Mouse (Mus musculus): Measurements from ENCODE around the gene Ccdc3.
A peak's percentile ranks its signal among the peaks of the same experiment; 100 is the strongest.

The Ccdc3 gene

DNA sequence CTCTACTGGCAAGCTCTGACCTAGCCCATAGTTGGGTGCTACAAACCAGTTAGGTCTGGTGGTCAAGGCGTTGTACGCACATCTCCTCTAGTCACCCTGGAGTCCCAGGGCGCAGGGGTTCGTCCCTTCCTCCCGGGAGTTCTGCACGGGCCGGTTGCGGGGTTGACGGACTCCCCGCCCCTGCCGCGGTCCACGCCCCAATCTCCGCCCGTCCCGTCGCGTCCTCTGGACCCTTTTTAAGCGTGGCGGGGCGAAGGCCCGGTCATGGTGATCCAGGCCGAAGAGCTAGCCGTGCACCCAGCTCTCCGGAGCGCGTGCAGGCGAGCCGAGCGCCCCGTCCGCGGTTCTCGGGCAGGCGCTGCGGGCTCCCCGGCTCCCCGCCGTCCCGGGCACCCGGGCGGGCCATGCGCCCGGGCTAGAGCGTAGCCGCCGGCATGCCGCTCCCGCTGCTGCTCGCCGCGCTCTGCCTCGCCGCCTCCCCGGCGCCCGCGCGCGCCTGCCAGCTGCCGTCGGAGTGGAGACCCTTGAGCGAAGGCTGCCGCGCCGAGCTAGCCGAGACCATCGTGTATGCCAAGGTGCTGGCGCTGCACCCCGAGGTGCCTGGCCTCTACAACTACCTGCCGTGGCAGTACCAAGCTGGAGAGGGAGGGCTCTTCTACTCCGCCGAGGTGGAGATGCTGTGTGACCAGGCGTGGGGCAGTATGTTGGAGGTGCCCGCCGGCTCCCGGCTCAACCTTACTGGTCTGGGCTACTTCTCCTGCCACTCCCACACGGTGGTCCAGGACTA lies at the start of gene Ccdc3:
Gene Ccdc3, plus strand, starts transcription at position 277 of the 787 bp plus-strand sequence.
- peak; percentile 18 for DNase-seq

DNA sequence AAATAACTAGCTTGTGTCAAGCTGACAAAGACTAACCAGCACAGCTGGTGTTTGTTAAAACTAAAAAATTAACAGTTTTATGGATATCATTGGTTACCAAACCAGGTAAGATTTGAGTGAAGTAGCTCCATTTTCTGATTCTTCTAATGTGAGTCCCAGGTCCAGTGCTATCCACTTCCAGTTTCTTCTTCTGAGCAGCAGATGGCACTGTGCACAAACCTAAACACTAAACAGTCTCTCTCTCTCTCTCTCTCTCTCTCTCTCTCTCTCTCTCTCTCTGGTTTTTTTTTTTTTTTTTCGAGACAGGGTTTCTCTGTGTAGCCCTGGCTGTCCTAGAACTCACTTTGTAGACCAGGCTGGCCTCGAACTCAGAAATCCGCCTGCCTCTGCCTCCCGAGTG lies 47.2 kb upstream of the Ccdc3 start:
- peak; percentile 48 for DNase-seq

DNA sequence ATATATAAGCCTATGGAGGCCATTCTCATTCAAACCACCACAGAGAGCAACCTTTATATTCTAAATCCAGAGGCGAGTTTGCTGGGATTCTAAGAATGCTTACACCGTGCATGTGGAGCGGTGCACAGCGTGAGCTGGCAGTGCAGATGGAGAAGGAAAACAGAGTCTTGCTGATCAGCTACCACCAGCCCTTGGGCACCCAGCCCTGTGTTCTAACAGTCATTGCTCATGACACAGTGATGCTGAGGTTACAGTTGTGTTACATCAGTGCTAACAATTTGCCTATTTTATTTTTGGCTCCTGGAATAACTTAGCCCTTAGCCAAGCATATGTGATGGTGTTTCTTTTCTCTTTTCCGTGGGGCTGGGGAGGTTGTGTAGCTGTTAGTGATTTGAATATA lies 42.7 kb upstream of the Ccdc3 start:
- DNase-seq = peak; percentile 27

DNA sequence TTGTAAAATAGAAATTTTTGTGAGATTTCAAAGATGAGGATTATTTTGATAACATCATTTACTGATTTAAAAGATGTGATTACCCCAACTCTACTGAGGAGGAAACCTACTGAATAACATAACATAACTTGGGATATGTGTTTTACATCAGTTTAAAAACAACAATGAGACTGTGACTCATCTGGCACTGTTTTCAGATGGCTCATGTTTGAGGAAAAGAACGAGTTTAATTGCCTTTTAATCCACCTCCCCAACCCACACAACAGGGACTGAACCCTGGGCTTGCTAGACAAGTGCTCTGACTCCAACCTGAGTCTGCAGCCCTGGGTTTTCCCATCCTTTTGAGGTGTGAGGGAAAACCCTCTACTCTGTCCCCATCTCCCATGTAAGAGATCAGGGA lies 42.3 kb upstream of the Ccdc3 start:
- peak; percentile 15 for DNase-seq

DNA sequence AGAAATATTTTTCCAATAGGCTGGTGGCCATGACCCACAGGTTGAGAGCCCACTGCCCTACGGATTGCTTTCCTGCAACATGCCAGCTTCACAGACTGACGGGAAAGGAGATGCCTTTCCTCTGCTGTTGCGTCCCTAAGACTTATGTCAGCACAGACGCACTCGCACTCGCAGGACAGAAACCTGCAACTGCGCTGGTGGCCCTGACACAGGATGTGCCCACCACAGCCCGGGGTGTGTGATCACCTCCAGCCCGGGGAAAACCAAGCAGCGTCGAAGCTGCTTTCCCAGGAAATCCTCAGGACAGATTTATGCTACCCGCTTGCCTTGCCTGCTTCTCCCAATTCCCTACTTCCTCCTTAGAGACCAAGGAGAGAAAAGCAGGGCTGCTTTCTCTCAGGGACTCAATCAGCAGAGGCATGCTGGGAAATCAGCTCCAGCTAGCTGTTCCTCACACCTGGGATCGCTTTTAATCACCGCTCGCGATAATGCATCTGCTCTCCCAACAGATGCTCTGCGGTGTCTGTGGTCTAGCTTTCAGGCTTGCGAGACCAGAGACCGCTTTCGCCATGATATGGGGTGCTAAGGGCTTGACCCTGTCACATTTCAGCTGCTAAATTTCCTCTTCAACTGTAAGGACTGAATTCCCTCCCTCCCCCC lies 39.7 kb upstream of the Ccdc3 start:
- DNase-seq = peak; percentile 33

DNA sequence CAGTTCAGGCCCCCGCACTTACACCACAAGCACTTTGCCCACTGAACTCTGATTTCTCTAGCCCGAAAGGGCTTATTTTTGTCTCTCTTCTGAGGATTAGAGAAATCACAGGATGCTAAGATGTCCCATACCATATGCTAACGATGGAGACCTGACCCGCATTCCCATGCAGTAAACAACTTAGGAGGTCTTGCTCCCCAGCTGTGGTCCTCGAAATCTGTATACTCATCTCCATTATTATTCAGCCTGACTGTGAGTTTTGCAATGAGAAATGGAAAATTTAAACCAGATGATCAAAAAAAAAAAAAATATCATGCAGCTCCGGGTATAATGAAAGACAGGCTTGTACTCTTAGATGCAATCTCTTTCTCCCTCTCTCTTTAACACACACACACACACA lies 38.4 kb upstream of the Ccdc3 start:
- DNase-seq = no peak

- no peak for DNase-seq
These were observed 35.8 kb upstream of the Ccdc3 start for GRCm38 (mm10) chr2:5101743-5102245.

GRCm38 (mm10) chr2:5102891-5103290 lies 34.7 kb upstream of the Ccdc3 start:
- no peak for DNase-seq

GRCm38 (mm10) chr2:5112785-5113291 lies 24.7 kb upstream of the Ccdc3 start:
- no peak for DNase-seq

DNA sequence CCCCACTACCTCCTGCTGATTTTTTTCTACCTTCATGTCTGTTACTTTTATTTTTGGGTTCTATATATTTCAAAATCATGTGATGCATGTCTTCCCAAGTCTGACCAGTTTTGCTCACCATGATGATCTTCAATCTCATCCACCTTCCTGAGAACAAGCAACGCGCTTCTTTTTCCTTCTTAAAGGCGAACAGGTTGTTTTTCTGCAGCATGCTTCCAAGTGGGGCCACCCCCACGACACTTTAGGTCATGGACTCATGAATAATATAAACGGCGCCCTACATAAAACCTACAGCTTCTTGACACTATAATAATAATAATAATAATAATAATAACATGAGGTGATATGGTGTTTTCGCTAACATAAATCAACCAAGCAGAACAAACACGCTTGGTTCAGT lies 23.2 kb upstream of the Ccdc3 start:
- DNase-seq = no peak

DNA sequence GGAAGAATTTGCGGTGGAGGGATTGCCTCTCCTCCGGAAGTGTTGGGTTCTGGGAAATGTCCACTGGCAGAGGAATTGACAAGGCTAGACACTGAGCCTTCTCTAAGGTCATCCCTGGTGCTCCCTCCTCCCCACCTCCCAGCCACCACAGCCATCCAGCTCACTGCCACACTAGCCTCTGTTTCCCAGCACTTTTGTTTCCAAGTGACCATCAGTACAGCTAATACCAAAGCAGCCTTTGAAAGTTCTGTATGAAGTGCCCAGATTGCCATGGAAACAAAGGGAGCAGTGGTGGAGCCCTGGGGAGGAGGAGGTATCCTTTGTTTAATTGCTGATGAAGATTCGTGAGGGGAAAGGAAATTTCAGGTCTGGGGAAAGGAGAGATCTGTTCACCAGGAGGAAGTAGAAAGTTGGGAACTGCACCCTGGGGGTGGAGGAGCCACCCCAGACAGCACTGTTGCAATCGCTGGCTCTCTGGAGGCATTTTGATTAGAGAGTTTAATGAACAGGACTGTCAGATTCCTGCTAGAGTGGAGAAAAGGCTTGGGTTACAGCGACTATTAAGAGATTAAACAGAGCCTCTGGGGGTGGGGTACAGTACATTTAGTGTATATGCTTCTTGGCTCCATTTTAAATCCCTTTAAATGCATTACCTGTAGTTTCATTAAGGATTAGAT lies 20.6 kb upstream of the Ccdc3 start:
- no peak for DNase-seq

- no peak for DNase-seq
These were observed 12.1 kb upstream of the Ccdc3 start for GRCm38 (mm10) chr2:5125506-5125905.

DNA sequence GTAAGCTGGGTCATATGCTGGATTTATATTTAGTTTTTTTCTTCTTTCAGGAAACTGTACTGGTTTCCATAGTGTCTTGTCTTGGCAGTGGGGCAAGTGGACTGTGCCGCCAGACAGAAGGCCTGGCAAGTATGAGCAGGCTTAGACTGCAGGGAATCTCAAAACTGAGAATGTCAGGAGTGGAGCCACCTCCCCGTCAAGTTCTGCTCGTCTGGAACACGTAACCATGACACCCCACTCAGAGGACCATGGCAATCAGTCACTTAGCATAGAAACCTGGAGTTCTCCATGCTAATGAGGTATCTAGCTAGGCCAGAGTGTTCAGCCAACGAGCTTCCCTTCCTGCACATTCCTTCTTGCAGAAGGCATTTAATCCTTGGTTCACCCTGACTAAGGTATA lies 10.2 kb upstream of the Ccdc3 start:
- DNase-seq = no peak

- DNase-seq = no peak
These were observed 8.5 kb upstream of the Ccdc3 start for GRCm38 (mm10) chr2:5129099-5129498.

GRCm38 (mm10) chr2:5132046-5132445 lies 5.5 kb upstream of the Ccdc3 start:
- no peak for DNase-seq

DNA sequence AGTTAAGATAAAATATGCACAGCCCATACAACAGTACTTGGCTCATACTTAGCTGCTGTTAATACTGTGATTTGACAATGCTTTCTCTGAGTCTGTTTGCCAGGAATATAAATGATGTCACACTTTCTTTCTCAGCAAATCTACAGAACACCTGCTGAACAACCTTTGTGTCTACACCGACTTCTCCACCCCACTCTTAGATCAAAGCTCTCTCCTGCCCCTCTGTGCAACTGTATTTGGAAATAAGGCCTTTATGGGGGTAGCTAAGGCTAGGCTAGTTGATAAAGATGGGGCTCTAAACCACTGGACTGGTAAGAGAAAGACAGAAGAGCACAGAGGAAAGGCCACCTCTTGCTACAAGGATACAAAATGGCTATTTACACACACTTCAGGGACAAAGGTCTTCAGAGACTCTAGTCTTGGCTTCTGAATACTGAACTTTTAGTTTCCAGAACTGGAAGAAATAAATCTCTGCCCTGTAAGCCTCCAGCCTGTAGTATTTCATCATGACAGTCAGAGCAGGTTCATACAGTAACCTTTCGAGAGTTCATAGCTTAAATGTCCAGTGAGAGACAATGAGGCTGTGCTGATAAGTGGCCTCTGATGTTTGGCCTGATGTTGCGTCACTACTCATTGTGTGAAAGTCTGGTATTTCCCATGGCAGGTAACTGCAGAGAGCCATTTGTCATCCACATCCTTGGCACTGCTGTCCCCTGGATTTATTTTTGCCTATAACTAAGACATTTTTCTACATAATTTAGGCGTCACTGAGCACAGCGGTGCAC lies 2.4 kb upstream of the Ccdc3 start:
- no peak for DNase-seq

GRCm38 (mm10) chr2:5139961-5140360 lies 2.4 kb downstream of the Ccdc3 start:
- no peak for DNase-seq

GRCm38 (mm10) chr2:5144446-5144845 lies 6.9 kb downstream of the Ccdc3 start:
- DNase-seq = no peak

DNA sequence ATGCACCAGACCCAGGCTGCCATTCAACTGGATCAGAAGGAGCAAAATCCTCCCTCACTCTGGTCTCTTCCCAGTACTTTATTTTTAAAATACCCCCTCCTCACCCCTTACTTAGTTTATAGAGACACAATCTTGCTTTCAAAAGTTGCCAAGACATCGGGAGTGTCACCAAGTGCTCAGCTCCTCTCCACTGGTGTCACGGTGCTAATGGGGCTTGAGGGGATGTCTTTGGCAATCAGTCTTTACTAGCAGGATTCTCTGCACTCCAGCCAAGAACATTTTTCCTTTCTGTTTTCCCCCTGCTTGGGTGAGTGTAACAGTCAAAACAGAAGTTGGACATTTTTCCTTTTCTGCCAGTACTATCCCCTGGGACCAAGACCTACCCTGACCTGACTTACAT lies 10.3 kb downstream of the Ccdc3 start:
- no peak for DNase-seq

GRCm38 (mm10) chr2:5154711-5155110 lies 17.1 kb downstream of the Ccdc3 start:
- no peak for DNase-seq

- DNase-seq = no peak
These were observed 22.8 kb downstream of the Ccdc3 start for GRCm38 (mm10) chr2:5160236-5160848.

Data from right cerebral cortex, adult 18-20 months (tissue).